Mouse (Mus musculus): Measurements from ENCODE around the gene Chpf. TPM values are rescaled to one million over a fixed set of nuclear protein-coding genes. Genes with fewer than 3 reads are reported as not detected.

Chpf gene
- 10 to 100 TPM; 25.5 to 26.8 TPM for total RNA-seq (2021)

DNA sequence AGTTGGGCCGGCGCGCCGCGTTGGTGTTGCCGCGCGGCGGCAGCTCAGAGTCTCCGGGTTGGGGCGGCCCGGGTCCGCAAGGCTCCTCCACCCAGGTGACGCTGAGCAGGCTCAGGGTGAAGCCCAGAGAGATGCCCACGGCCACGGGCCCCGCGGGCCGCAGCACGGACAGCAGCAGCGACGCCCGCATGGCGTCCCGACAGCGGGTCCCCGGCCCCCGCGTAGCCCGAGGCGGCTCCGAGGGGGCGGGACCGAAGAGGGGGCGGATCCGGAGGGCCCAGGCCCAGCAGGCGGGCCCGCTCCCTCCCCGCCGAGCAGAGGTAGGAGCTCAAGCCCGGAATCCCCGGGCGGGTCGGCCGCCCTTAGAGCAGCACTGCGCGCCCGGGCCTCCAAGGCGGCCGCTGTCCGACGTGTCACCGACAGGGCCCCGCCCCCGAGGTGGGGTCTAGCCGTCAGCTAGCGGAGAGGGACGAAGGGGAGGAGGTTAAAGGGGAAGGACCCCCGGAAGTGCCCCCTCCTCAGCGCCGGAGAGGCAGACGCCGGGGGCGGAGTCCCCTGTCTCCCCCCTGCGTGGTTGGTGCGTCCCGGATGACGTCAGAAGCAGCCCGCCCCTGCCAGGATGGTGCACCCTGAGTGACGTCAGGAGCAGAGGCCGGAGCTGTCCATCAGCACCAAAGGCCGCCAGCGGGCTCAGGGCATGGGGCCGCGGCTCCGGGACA is at the start of gene Chpf, which contains the start of gene Tmem198:
Gene Chpf (minus strand): TSS at position 392 of the 719 bp plus-strand sequence.
Gene Tmem198 (plus strand): TSS at position 617 of the 719 bp plus-strand sequence.
- intact Hi-C loops (cut with DNase I): loop anchor here (5.0 kb wide), 1 partner anchor 43 kb away; the partner anchor contains the start of gene Stk11ip
- peak; percentile 92 to 96 for DNase-seq

GRCm38 (mm10) chr1:75524679-75525078 is 45.6 kb upstream of the Chpf start:
- intact Hi-C loops (cut with DNase I): loop anchor here (5.0 kb wide), 1 partner anchor 47 kb away; the partner anchor contains the start of genes Chpf and Tmem198
- DNase-seq: no peak

DNA sequence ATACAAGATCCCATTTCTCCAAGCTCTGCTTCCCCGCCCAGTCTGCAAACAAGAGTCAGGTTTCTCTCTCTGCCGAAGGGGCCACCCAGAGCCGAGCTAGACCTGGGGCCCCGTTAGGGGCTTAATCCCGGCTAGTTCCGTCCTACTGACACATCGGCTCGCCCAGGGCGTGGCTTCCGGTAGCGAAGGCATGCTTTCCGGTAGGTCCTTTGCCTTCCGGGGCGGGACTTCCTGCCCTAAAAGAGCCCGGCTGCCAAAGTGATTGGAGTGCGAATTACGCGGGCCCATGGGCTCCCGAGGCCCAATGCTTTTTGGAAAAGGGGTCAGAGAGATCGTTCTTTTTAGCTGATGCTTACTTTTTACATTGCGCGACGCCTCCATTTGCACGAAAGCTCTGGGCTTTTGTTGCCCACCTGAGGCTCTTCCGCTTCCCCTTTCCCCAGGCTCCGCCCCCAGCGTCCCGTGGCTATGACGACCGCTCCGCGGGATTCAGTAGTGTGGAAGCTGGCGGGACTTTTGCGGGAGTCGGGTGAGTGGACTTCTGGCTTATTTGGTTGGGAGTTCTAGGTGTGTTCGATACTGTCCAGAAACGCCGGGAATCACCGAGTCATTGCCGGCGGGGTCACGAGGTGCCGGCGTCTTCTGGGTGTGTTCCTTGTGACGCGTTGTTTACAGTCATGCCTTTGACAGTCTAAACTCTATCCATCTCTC is 42.4 kb upstream of the Chpf start, which contains the start of gene Stk11ip:
Gene Stk11ip (plus strand): TSS at position 209 of the 711 bp plus-strand sequence.
- intact Hi-C loops (cut with DNase I): loop anchor here (5.0 kb wide), 1 partner anchor 44 kb away; the partner anchor contains the start of genes Chpf and Tmem198
- DNase-seq: peak; percentile 91 to 95

DNA sequence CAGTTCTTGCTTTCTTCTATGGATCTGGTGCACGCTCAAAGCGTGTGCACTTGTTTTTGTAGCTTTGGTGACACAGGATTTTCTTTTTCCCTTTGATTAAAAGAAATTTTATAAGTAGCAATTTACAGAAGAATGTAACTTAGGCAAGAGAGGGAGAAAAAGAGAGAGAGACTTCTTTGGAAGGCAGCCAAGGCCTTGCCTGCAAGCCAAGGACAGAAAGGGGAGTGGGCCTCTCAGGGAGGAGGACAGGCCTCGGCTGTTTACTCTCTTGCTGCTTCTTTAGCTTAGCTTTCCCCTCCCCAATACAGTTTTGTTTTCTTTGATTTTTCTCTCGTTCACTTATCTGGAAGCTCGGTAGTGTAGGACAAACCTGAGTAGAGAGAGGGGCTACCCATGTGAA is 40.5 kb upstream of the Chpf start:
- intact Hi-C loops (cut with DNase I): no loop called here
- no peak for DNase-seq

DNA sequence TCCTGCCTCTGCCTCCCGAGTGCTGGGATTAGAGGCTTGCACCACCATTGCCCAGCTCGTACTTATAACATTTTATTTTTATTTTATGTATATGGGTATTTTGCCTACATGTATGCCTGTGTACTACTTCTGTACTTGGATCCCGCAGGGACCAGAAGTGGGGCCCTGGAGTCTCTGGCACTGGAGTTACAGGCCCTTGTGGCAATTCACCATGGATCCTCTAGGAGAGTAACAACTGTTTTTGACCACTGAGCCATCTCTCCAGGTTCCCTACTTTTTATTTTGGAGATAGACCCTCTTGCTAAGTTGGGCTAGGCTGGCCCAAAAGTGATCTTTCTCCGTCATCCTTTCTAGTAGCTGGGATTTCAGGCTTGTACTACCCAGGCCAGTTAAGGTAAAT is 39.3 kb upstream of the Chpf start:
- DNase-seq: no peak
- intact Hi-C loops (cut with DNase I): no loop called here

DNA sequence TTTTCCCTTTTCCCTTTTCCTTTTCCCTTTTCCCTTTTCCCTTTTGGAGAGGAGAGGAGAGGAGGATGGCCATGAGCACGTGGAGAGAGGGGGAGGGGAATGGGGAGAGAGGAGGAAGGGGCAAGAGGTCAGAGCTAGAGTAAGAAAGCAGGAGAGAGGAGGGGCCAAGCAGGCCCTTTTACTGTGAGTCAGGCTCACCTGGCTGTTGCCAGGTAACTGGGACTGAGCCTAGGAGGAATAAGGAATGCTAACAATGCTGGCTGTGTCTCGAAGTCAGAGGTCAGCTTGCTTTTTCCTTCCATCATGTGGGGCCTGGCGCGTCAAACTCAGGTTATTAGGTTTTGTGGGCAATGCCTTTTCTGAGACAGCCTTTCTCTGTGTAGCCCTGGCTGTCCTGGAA is 38.9 kb upstream of the Chpf start:
- intact Hi-C loops (cut with DNase I): no loop called here
- no peak for DNase-seq

- intact Hi-C loops (cut with DNase I): no loop called here
- no peak for DNase-seq
Measured at GRCm38 (mm10) chr1:75516703-75517380, 37.7 kb upstream of the Chpf start.

DNA sequence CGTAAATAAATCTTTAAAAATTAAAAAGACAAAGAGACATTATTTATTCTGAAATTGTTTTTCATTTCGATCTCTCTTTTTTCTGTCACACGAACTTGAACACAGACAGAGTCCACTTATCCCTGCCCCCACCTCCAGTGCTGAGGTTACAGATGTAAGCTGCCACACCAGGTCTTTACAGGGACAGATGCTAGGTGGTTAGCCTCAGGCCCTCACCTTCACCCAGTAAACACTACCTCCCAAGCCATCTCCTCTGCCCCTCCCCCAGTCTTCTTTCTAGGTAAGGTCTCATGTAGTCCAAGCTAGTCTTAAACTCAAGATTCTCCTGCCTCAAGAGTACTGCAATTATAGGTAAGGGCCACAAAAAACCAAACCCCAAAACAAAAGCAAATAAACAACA is 33.4 kb upstream of the Chpf start:
- no peak for DNase-seq

GRCm38 (mm10) chr1:75511437-75512210 is 32.5 kb upstream of the Chpf start:
- no peak for DNase-seq
- intact Hi-C loops (cut with DNase I): no loop called here

More for the DNA sequence above, 33.4 kb upstream of the Chpf start:
- intact Hi-C loops (cut with DNase I): no loop called here

GRCm38 (mm10) chr1:75510154-75510553 is 31.0 kb upstream of the Chpf start:
- DNase-seq: no peak
- intact Hi-C loops (cut with DNase I): no loop called here

DNA sequence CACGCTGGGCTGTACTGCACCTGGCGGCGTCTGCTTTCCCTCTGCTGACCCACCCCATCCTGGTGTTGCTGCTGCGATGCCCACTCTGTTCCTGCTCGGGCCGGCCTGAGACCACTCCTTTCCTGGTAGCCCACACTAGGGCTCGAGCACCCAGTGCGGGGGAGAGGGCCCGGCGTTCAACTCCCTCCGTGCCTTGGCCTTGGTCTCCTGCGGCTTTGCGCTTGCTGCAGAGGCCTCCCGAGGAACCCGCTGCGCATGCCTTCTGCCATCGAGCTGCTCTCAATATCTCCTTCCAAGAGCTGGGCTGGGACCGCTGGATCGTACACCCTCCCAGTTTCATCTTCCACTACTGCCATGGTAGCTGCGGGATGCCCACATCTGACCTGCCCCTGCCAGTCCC is 30.5 kb upstream of the Chpf start:
- intact Hi-C loops (cut with DNase I): no loop called here
- DNase-seq: no peak

GRCm38 (mm10) chr1:75507006-75507405 is 27.9 kb upstream of the Chpf start, which contains the start of gene Inha:
Gene Inha, plus strand, starts transcription at chr1:75507077.
- no peak for DNase-seq
- intact Hi-C loops (cut with DNase I): loop anchor here (2.0 kb wide), 1 partner anchor 42 kb away; no protein-coding TSS in a partner anchor

DNA sequence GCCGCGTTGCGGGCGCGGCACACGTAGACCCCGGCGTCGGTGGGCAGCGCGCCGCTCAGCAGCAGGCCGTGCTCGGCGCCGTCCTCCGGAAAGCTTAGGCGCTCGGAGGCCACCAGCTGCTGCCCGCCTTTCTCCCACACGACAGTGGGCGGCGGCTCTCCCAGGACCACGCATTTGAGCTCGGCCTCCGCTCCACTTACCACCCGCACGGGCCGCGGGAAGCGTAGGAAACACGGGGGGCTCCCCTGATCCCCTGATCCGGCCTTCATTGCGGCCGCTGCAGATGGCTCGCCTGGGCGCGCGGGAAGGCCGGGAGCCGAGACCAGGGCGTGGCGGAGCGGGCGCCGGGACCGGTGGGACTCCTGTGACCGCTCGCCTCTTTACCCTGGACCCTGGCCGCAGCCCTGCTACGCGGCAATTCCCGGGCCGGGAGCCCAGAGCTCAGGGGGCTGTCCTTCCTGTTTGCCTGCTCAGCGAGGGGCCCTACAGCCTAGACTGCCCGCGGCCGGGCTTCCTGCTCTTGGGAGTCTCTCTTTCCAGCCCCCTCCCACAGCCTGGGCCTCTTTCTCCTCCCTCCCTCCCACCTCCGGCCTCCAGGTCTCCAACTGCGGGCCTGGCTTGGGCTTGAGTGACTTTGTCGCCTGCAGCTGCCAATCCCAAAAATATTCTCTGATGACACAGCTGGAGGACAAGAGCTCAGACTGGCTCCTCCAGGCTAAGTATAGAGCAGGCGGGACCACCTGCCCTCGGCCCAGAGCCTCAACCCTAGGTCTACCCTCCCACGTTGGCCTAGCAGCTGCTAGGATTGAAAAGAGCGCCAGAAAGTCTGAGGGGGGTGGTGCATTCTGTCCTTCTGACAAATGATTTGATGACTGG is 27.1 kb upstream of the Chpf start, which contains the start of gene Obsl1:
Gene Obsl1 (minus strand): TSS at position 497 of the 876 bp plus-strand sequence.
- DNase-seq: peak; percentile 70 to 78

GRCm38 (mm10) chr1:75505159-75505955 is 26.2 kb upstream of the Chpf start:
- intact Hi-C loops (cut with DNase I): loop anchor here (2.0 kb wide), 3 partner anchors 25 to 91 kb away; no protein-coding TSS in a partner anchor
- DNase-seq: peak; percentile 71 to 75

More for the DNA sequence above, 27.1 kb upstream of the Chpf start, which contains the start of gene Obsl1:
- intact Hi-C loops (cut with DNase I): loop anchor here (2.0 kb wide), 4 partner anchors 25 to 91 kb away; no protein-coding TSS in a partner anchor

DNA sequence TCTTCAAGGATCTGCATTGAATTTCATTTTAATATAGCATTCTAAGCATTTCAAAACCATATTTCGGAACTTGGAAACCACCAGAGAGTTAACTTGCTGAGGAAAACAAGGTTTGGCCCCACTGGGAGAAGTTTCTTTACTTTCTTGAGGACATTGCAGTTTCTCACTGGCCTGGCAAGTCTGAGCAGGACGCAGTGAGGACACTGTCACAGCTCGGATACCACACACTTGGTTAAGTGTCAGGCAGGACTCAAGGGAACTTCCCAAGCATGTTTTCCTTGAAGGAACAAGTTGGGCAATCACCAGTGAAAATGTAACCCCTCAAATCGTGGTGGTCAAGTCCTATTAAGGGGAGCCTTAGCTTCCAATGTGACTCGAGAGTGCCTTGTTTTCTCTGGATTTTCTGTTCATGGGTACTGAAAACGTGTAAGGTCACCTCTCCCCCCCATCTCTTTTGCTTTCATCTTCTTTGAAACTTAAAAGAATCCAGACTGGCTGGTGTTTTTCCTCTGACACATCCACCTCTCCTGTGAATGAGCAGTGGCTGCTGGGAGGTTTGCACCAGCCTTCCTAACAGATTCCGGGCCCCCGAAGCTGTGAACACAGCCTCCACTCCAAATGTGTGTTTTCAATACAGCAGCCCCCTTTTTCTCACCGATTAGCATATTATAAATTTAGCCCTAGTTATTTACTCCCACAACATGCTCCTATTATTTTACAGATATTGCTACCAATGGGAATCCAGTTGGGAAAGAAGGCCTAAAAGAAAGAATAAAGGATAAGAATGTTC is 25.3 kb upstream of the Chpf start:
- intact Hi-C loops (cut with DNase I): loop anchor here (2.0 kb wide), 3 partner anchors 24 to 92 kb away; no protein-coding TSS in a partner anchor
- no peak for DNase-seq

GRCm38 (mm10) chr1:75503651-75503980 is 24.5 kb upstream of the Chpf start:
- DNase-seq: no peak
- intact Hi-C loops (cut with DNase I): no loop called here

DNA sequence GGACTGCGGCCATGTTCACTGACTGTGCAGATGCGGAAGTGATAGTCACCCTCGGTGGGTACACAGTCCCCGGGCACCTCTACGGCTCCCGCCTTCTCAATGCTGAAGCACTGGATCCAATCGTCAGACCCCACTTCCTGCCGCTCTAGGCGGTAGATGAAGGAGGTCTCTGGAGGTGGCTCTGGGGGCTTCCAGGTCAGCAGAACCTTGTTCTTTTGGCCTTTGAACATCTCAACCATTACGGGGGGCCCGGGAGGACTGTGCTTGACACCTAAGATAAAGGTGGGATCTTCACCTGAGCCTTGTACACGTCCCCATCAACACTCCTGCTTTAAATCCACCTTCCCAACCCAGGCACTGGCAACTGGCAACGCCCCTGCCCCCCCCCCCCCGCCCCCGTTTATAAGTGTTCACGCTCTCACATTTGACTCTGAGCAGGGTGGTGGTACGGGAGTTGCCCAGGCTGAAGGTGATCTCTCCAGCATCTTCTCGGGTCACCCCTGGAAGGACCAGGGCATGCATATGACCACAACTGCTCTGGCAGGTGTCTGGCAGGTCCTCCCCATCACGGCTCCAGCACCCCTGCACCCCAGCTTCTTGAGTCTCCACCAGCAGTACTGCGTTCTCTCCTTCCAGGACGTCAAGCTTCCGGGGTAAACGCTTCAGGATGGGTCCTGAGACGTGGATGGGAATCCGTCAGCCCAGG is 24.0 kb upstream of the Chpf start:
- intact Hi-C loops (cut with DNase I): no loop called here
- no peak for DNase-seq

All from heart, postnatal 36 days (tissue).